Comparison of ENCODE assay signal across 8 mouse cellular contexts in genomic region chr17:28801474-28802005, GRCm38 (mm10). TPM values are rescaled to one million over a fixed set of nuclear protein-coding genes. Genes with fewer than 3 reads are reported as not detected.
DNase-seq lines count a peak whose midpoint lies in the region; ATAC-seq lines count a peak whose summit lies in the region.

No protein-coding gene starts in this region.

- peaks cover 25% of the 10 kb centered on the region for H3K4me1 ChIP-seq in intestine, embryonic 15.5 days (replicated peaks)

- no peaks in the 10 kb centered on the region for H3K9me3 ChIP-seq in intestine, embryonic 15.5 days

- peaks cover 6% of the 10 kb centered on the region; the same call in 1 of the 2 replicates for H3K36me3 ChIP-seq in intestine, embryonic 15.5 days

- peak; percentile 97 for DNase-seq in adrenal gland, adult 8-10 months
- DNase-seq in embryo, embryonic 11.5 days (ENCODE audit: low read depth, low spot score) = peak; percentile 100
- DNase-seq in gastrocnemius, postnatal 36 days = peak; percentile 97 to 100
- peak; percentile 97 to 98 for DNase-seq in left cerebral cortex, postnatal 25 days (ENCODE audit: low spot score in 2 of 2)
- peak; percentile 99 for DNase-seq in mesoderm, embryonic 11.5 days (ENCODE audit: low read depth, low spot score)
- peak; percentile 97 for DNase-seq in right cerebral cortex, postnatal 25 days
- DNase-seq in urinary bladder, postnatal 36 days (ENCODE audit: low spot score in 2 of 2) = peak; percentile 96 to 98

- H3K4me2 ChIP-seq in intestine, embryonic 15.5 days (replicated peaks) = peak overlapping the region; percentile 98

- intact Hi-C loops in gastrocnemius, postnatal 36 days (cut with DNase I) = loop anchor here (1.0 to 5.0 kb wide), 2 partner anchors 39 to 109 kb away; partner anchors contain the start of genes Mapk14 and Slc26a8
- intact Hi-C loops in left cerebral cortex, postnatal 25 days (cut with DNase I) = loop anchor here (2.0 kb wide), 1 partner anchor 111 kb away; the partner anchor contains the start of genes Mapk14 and Slc26a8

- ATAC-seq in intestine, embryonic 15.5 days = peak; percentile 98

- no peaks in the 10 kb centered on the region for H3K27me3 ChIP-seq in intestine, embryonic 15.5 days (replicated peaks)

- peak overlapping the region; percentile 99 for H3K9ac ChIP-seq in intestine, embryonic 15.5 days

- peak overlapping the region; percentile 96 for H3K27ac ChIP-seq in intestine, embryonic 15.5 days

- peak overlapping the region; percentile 86 for H3K4me3 ChIP-seq in intestine, embryonic 15.5 days (replicated peaks)

- WGBS in intestine, embryonic 15.5 days = under 1% methylated on average over 33 of the region's 42 CpGs

RNA-seq across cellular contexts. Expression of gene Brpf3, which starts 0.7 kb away (rescaled TPM):
- total RNA-seq in adrenal gland, adult 8-10 months (2022) = 10 to 100 TPM; 75.6 to 83.4 (median 77.1) TPM
- 10 to 100 TPM; 12.5 to 20.2 TPM for total RNA-seq in gastrocnemius, postnatal 36 days (2021)
- polyA plus RNA-seq in intestine, embryonic 15.5 days (2015; fragmentation: Nextera tagmentation; extraction: Ambion mirVana) = 13.1 and 18.1 TPM in 2 replicates
- 10 to 100 TPM; 47.2 to 54.7 TPM for total RNA-seq in left cerebral cortex, postnatal 25 days (2021)

RNA-seq across cellular contexts. Expression of gene Mapk13, which starts 32.4 kb away (rescaled TPM):
- 100 to 1,000 TPM; 128 to 457 (median 281) TPM for total RNA-seq in adrenal gland, adult 8-10 months (2022)
- total RNA-seq in gastrocnemius, postnatal 36 days (2021) = not detected
- 214 and 219 TPM in 2 replicates for polyA plus RNA-seq in intestine, embryonic 15.5 days (2015; fragmentation: Nextera tagmentation; extraction: Ambion mirVana)
- 1 to 10 TPM; 1.0 to 1.2 TPM for total RNA-seq in left cerebral cortex, postnatal 25 days (2021)

RNA-seq across cellular contexts. Expression of gene Pnpla1, which starts 56.7 kb away (rescaled TPM):
- under 1 TPM in 2 of 4 experiments, not detected in 2; 0.12 to 0.18 TPM for total RNA-seq in adrenal gland, adult 8-10 months (2022)
- not detected for total RNA-seq in gastrocnemius, postnatal 36 days (2021)
- polyA plus RNA-seq in intestine, embryonic 15.5 days (2015; fragmentation: Nextera tagmentation; extraction: Ambion mirVana) = 0.95 and 1.2 TPM in 2 replicates
- under 1 TPM; 0.46 to 0.57 TPM for total RNA-seq in left cerebral cortex, postnatal 25 days (2021)

Comparison
In these comparisons a context has a peak if more than half of its experiments do, and no peak if none do; other contexts are left out.
1. Peak in every context shown above with its lines: DNase-seq, ATAC-seq, H3K4me3 ChIP-seq and H3K27ac ChIP-seq.
2. RNA of gene Mapk13, which starts 32.4 kb away (total RNA-seq): 128 to 457 TPM in adrenal gland, adult 8-10 months; 1.0 to 1.2 TPM in left cerebral cortex, postnatal 25 days and not detected in gastrocnemius, postnatal 36 days; every median in the first group is over 10 times any median in the second.